Mouse (Mus musculus) lung, embryonic 15.5 days (tissue): ENCODE results near the gene 9430097D07Rik. TPM values are rescaled to one million over a fixed set of nuclear protein-coding genes. Genes with fewer than 3 reads are reported as not detected.

Source experiments
- ATAC-seq: fragments of 200-750 bp; cut with Nextera tagmentation; 2 replicates; pipeline ENCODE4 v1.8.0; 2017; ENCODE audit warnings: moderate number of reproducible peaks, borderline replicate concordance; ENCODE audit not compliant: low FRiP score, low TSS enrichment; ENCODE audit errors: extremely low read depth
- H3K27ac ChIP-seq: fragments of 300-500 bp; sonication (generic); 2 replicates; pipeline ENCODE4 v1.5.1; 2015; ENCODE audit warnings: moderate library complexity, mild to moderate bottlenecking, inconsistent platforms
- H3K27me3 ChIP-seq: fragments of 300-500 bp; sonication (generic); 2 replicates; pipeline ENCODE4 v1.6.1; 2015; ENCODE audit warnings: inconsistent platforms
- H3K36me3 ChIP-seq: fragments of 300-500 bp; sonication (generic); 2 replicates; pipeline ENCODE4 v1.6.1; 2015; ENCODE audit warnings: inconsistent platforms
- H3K4me1 ChIP-seq: fragments of 300-500 bp; sonication (generic); 2 replicates; pipeline ENCODE4 v1.6.1; 2015; ENCODE audit warnings: inconsistent platforms
- H3K4me2 ChIP-seq: fragments of 300-500 bp; sonication (generic); 2 replicates; pipeline ENCODE4 v1.6.1; 2015; ENCODE audit warnings: inconsistent platforms, mild to moderate bottlenecking, moderate library complexity
- H3K4me3 ChIP-seq: fragments of 300-500 bp; sonication (generic); 2 replicates; pipeline ENCODE4 v1.5.1; 2015; ENCODE audit warnings: mild to moderate bottlenecking, inconsistent platforms
- H3K9ac ChIP-seq: fragments of 300-500 bp; sonication (generic); 2 replicates; pipeline ENCODE4 v1.6.1; 2015; ENCODE audit warnings: inconsistent platforms
- H3K9me3 ChIP-seq: fragments of 300-500 bp; sonication (generic); 2 replicates; pipeline ENCODE4 v1.6.1; 2016; ENCODE audit warnings: inconsistent platforms
- WGBS: fragments of 180-500 bp; shearing (Covaris S2); methylation state at CpG from one replicate; pipeline ENCODE4 v1.1.7; 2015; 5-methylcytosine and 5-hydroxymethylcytosine counted together
- polyA plus RNA-seq: library from polyadenylated mRNA; unstranded; fragments of >200 nt; fragmentation: Nextera tagmentation; extraction: Ambion mirVana; gene quantifications from 2 replicates; pipeline ENCODE4 v1.2.1, GENCODE M21; 2015

The 9430097D07Rik gene
- polyA plus RNA-seq, 1 experiment from 2014 or later: 0.29 TPM

DNA sequence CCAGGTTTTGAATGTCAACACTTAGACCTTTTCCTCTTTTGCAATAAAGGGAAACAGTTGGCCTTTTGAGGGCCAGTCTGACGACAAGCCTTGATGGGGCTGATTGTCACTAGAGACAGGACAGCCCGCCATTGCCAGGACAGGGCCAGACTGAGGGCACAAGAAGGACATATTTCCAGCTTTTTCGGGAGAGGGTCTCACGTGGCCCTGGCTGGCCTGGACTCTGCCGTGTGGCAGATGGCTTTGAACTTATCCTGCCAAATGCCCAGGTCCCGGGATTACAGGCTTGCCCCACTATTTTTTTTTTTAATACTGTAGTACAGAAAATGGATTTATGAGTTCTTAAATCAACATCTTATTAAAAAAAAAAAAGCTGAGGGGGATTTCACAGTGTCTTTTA is 15.8 kb upstream of the 9430097D07Rik start:
- no peaks in the 10 kb centered on the region for H3K9me3 ChIP-seq
- no peak overlapping the region for H3K4me2 ChIP-seq
- peaks cover 36% of the 10 kb centered on the region for H3K4me1 ChIP-seq
- no peak overlapping the region for H3K9ac ChIP-seq
- H3K36me3 ChIP-seq: no peaks in the 10 kb centered on the region; the same call in 1 of the 2 replicates
- no peak overlapping the region for H3K27ac ChIP-seq
- WGBS: 58% methylated on average over 6 of the region's 6 CpGs
- H3K4me3 ChIP-seq: no peak overlapping the region
- H3K27me3 ChIP-seq: no peaks in the 10 kb centered on the region
- ATAC-seq: no peak

DNA sequence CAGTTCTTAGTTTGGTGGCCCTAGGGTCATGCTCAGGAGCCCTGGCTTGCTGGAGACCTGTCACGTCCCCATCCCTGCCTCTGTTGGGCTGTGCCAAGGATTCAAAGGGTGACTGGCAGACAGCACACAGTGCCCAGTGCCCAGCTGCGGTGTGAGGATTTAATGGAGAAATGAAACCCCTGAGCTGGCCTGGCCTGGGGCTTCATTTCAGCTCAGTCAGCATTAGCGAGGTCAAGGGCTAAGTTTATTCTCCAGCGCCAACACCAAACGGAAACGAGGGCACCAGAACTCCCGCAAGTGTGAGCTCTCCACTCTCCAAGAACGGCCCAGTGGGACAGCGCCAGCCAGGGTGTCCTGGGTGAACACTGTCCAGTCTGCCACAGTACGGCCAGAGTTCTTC is 14.7 kb upstream of the 9430097D07Rik start:
- 66% methylated on average over 10 of the region's 10 CpGs for WGBS
- Histone ChIP-seq H3K27me3 (no peaks in the 10 kb centered on the region), H3K36me3 (no peaks in the 10 kb centered on the region; the same call in 1 of the 2 replicates), H3K9ac (no peak overlapping the region), H3K9me3 (no peaks in the 10 kb centered on the region), H3K4me2 (no peak overlapping the region), H3K4me3 (no peak overlapping the region), H3K27ac (no peak overlapping the region), H3K4me1 (peaks cover 36% of the 10 kb centered on the region)
- no peak for ATAC-seq

DNA sequence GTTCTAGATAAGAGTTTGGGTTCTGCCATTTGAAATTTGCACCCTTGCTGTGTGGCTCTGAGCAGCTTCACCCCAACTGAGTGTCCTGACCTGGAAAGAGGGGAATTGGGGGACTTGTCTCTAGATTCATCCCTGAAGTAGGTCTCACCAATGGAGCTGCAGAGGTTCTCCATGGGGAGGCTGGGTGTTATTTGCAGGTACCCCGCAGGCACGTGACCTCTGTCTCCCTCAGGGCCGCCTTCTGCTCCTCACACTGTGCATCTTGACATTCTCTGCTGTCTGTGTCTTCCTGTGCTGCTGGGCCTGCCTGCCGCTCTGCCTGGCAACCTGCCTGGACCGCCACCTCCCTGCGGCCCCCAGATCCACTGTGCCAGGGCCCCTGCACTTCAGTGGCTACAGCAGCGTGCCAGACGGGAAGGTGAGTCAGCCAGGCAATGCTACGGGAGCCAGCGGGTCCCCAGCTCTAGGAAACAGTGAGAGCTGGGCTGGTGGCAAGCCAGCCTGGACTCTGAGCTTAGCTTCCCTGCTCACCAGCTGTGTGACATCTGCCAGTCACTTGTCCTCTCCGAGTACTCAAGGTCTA is 13.8 kb upstream of the 9430097D07Rik start:
- Histone ChIP-seq H3K4me1 (peaks cover 36% of the 10 kb centered on the region), H3K4me3 (no peak overlapping the region), H3K4me2 (peak overlapping the region; percentile 14; the same call in 1 of the 2 replicates), H3K9ac (no peak overlapping the region), H3K27me3 (no peaks in the 10 kb centered on the region), H3K9me3 (no peaks in the 10 kb centered on the region), H3K27ac (no peak overlapping the region), H3K36me3 (no peaks in the 10 kb centered on the region)
- 51% methylated on average over 11 of the region's 11 CpGs for WGBS
- ATAC-seq: no peak

DNA sequence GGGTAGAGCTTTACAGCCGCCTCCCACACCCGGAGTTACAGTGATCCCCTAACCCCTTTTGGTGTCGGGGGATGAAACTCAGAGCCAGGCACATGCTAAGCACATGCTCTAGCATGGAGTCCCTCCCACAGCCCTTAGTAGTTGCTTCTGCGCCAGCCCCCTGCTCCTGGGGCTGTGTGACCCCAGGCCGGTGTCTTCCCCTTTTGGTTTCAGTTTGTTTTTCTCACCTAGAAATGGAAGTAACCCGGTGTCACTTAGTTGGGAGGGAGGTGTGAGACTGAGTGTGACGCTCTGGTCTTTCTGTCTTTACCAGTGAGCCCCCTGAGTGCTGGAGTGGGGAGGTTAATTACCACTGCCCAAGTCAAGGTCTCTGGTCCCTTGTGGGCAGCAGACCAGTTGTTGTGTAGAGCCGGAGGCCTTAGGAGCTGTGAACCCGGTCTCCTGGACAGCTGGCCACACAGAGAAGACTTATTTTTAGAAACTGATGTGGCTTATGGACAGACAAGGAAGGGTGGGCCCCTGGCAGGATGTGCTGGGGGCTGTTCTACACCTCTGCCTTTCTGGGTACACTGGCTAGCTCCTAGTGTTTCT is 12.3 kb upstream of the 9430097D07Rik start:
- Histone ChIP-seq H3K36me3 (no peaks in the 10 kb centered on the region), H3K4me2 (peak overlapping the region; percentile 73), H3K4me3 (peak overlapping the region; percentile 55), H3K27me3 (no peaks in the 10 kb centered on the region), H3K27ac (peak overlapping the region; percentile 18; the same call in 1 of the 2 replicates), H3K9me3 (no peaks in the 10 kb centered on the region), H3K9ac (peak overlapping the region; percentile 53), H3K4me1 (peaks cover 38% of the 10 kb centered on the region)
- 17% methylated on average over 9 of the region's 9 CpGs for WGBS
- ATAC-seq: no peak

GRCm38 (mm10) chr2:32586871-32587351 is 11.4 kb upstream of the 9430097D07Rik start, which contains the start of gene St6galnac4:
Gene St6galnac4, plus strand, starts transcription at chr2:32587095.
- ATAC-seq: peak; percentile 86
- Histone ChIP-seq H3K4me2 (peak within 1 kb of the TSS; percentile 73), H3K36me3 (no peaks in the 10 kb centered on the region), H3K9ac (peak within 1 kb of the TSS; percentile 53), H3K4me3 (peak within 1 kb of the TSS; percentile 55), H3K9me3 (no peaks in the 10 kb centered on the region), H3K27ac (peak within 1 kb of the TSS; percentile 18), H3K4me1 (peaks cover 34% of the 10 kb centered on the region), H3K27me3 (no peaks in the 10 kb centered on the region; the same call in 1 of the 2 replicates)
- WGBS: under 1% methylated on average over 37 of the region's 38 CpGs

- Histone ChIP-seq H3K4me3 (no peak overlapping the region), H3K9me3 (no peaks in the 10 kb centered on the region), H3K9ac (no peak overlapping the region), H3K4me1 (peaks cover 34% of the 10 kb centered on the region), H3K27me3 (peaks cover under 1% of the 10 kb centered on the region; the same call in 1 of the 2 replicates), H3K36me3 (no peaks in the 10 kb centered on the region), H3K4me2 (no peak overlapping the region), H3K27ac (no peak overlapping the region)
- ATAC-seq: no peak
- WGBS: 83% methylated on average over 7 of the region's 7 CpGs
Observed at GRCm38 (mm10) chr2:32585149-32585714, 9.7 kb upstream of the 9430097D07Rik start.

DNA sequence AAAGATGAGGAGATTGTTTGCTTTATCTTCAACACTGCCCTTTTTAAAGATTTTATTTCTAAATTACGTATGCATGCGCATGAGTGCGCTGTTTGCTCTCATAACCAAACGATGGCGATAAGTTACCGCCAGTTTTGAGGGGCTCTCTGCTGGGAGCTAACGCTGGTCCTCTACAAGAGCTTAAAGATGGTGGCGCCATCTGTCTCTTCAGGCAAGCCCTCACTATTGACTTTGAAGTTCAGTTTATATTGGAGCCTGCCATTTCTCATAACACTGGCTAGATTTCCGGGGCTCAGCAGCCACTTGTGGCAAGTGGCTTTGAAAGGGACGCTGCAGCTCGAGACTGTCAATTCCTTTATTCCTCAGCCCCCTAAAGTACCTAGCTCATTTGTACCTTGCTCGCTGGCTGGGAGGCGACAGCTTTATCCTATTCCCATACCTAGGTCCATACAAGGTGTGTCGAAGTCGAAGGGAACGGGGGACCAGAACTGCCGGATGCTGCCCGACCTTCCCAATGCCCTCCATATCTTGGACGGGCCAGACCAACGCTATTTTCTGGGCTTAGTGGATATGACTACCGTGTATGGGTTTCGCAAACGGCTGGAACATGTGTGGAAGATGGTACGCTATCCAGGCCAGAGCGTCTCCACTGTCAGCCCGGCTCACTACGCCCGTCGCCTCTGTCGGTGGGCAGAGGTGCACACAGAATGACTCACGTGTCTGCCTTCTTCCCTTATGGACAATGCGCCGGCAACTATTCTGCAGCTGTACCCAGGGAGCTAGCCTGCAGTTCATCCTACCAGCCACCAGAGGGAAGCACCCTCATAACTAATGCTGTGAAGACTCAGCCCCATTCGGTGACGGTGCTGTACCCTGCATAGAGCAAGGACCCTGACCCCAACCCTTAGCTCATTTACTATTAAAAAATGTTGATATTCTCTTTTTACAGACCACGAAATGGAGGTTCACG is 7.6 kb upstream of the 9430097D07Rik start:
- ATAC-seq: peak; percentile 32
- Histone ChIP-seq H3K4me1 (peaks cover 16% of the 10 kb centered on the region), H3K27ac (no peak overlapping the region), H3K36me3 (no peaks in the 10 kb centered on the region), H3K27me3 (peaks cover 21% of the 10 kb centered on the region), H3K4me2 (peak overlapping the region; percentile 63), H3K4me3 (peak overlapping the region; percentile 25), H3K9me3 (no peaks in the 10 kb centered on the region), H3K9ac (0 out of 2 replicates have a peak overlapping the region, but pooled peaks have one; percentile 27)
- WGBS: 9% methylated on average over 37 of the region's 37 CpGs

- Histone ChIP-seq H3K4me1 (peaks cover 6% of the 10 kb centered on the region; the same call in 1 of the 2 replicates), H3K27me3 (peaks cover 25% of the 10 kb centered on the region), H3K9ac (no peak overlapping the region), H3K4me3 (peak overlapping the region; percentile 25), H3K9me3 (no peaks in the 10 kb centered on the region), H3K4me2 (peak overlapping the region; percentile 33), H3K27ac (no peak overlapping the region), H3K36me3 (no peaks in the 10 kb centered on the region)
- ATAC-seq: peak; percentile 25; the same call in 1 of the 2 replicates
- WGBS: 41% methylated on average over 19 of the region's 19 CpGs
Observed at GRCm38 (mm10) chr2:32581450-32582095, 6.1 kb upstream of the 9430097D07Rik start.

DNA sequence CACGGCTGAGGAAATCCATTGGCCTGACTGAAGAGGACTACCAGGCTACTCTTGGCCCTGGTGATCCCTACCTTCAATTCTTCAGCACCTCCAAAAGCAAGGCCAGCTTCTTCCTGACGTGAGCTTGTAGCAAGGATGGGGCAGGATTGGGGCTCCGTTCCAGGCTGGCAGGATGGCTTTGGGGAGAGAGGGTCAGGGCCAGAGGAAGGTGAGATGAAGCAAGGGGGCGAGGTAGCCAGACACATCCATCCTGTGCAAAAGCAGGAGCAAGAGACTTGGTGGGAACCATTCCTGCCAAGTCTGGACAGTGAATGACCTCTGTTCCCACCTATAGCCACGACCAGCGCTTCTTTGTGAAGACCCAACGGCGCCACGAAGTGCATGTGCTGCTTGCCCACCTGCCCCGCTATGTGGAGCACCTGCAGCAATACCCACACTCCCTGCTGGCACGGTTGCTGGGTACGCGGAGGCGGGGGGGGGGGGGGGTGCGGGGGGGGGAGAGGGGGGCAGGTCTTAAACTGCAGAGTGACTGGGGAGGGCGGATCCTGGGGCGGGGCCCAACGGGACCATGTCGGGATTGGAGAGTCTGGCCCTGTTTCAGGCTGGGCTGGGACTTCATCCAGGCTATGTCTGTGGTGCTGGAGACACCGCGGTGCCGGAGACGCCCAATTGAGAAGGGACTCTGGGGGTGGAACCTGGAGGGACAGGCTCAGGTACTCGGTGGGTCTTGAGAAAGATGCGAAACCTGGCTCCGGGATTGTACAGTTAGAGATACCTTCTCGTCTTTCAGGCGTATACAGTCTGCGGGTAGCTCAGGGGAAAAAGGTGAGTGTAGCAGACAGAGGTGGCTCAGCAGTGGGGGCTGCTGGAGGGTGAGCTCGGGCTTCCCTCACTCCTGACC is 2.9 kb upstream of the 9430097D07Rik start:
- no peak overlapping the region for H3K4me3 ChIP-seq
- no peak overlapping the region; the same call in 1 of the 2 replicates for H3K4me2 ChIP-seq
- H3K9ac ChIP-seq: no peak overlapping the region
- no peak for ATAC-seq
- H3K36me3 ChIP-seq: no peaks in the 10 kb centered on the region; the same call in 1 of the 2 replicates
- no peaks in the 10 kb centered on the region for H3K9me3 ChIP-seq
- H3K27ac ChIP-seq: no peak overlapping the region
- peaks cover 14% of the 10 kb centered on the region for H3K4me1 ChIP-seq
- WGBS: 35% methylated on average over 24 of the region's 30 CpGs
- peaks cover 25% of the 10 kb centered on the region for H3K27me3 ChIP-seq

GRCm38 (mm10) chr2:32576532-32576931 is 1.0 kb upstream of the 9430097D07Rik start:
- Histone ChIP-seq H3K27ac (no peak overlapping the region), H3K4me2 (no peak overlapping the region), H3K4me3 (no peak overlapping the region), H3K9me3 (no peaks in the 10 kb centered on the region), H3K4me1 (peaks cover 15% of the 10 kb centered on the region), H3K36me3 (peaks cover 5% of the 10 kb centered on the region; the same call in 1 of the 2 replicates), H3K9ac (no peak overlapping the region), H3K27me3 (peaks cover 25% of the 10 kb centered on the region)
- no peak for ATAC-seq
- whole genome bisulfite sequencing: 81% methylated on average over 9 of the region's 9 CpGs
